Mouse (Mus musculus) liver, embryonic 14.5 days (tissue): ENCODE measurements at regions not wholly inside any gene's neighbourhood (a gene's known extent, or its start where the extent isn't known, plus 50 kb on each side); places are given as distances from the start of the nearest gene placed in this dataset.

Experiments used
- ATAC-seq: fragments of 200-750 bp; cut with Nextera tagmentation; 2 replicates; pipeline ENCODE4 v1.8.0; 2017; ENCODE audit warnings: moderate number of reproducible peaks, mild to moderate bottlenecking, moderate library complexity; ENCODE audit not compliant: insufficient read depth
- DNase-seq, 3 experiments: peaks; one replicate each; pipeline ENCODE4 v3.0.0-alpha.2; 2012 to 2013; ENCODE audit warnings: low read depth in 3 of 3, low spot score in 3 of 3
- H3K27ac ChIP-seq: fragments of 300-500 bp; sonication (generic); 2 replicates; pipeline ENCODE4 v1.5.1; 2014; ENCODE audit warnings: moderate library complexity, mild to moderate bottlenecking, control low read depth, inconsistent platforms
- H3K27me3 ChIP-seq: fragments of 300-500 bp; sonication (generic); 2 replicates; pipeline ENCODE4 v1.6.1; 2014; ENCODE audit warnings: mild to moderate bottlenecking, low read length, moderate library complexity; ENCODE audit not compliant: control insufficient read depth, insufficient read depth
- H3K36me3 ChIP-seq: fragments of 300-500 bp; sonication (generic); replicated peaks from 2 replicates; pipeline ENCODE4 v1.6.1; 2014; ENCODE audit warnings: low read depth; ENCODE audit not compliant: control insufficient read depth, insufficient read depth
- H3K4me1 ChIP-seq, 2 experiments: fragments of 200-500 bp in 1 of 2; fragments of 300-500 bp in 1 of 2; sonication (generic) in 1 of 2; replicated peaks; 2 replicates each; pipeline ENCODE4 v1.6.1; 2012 to 2014; ENCODE audit warnings: antibody characterized with exemption in 1 of 2, inconsistent platforms in 1 of 2, low read length in 1 of 2; ENCODE audit not compliant: control insufficient read depth in 2 of 2, insufficient read depth in 2 of 2
- H3K4me2 ChIP-seq: fragments of 300-500 bp; sonication (generic); 2 replicates; pipeline ENCODE4 v1.6.1; 2014; ENCODE audit warnings: low read depth, mild to moderate bottlenecking, control low read depth, moderate library complexity
- H3K4me3 ChIP-seq, 2 experiments: fragments of 200-500 bp in 1 of 2; fragments of 300-500 bp in 1 of 2; sonication (generic) in 1 of 2; 2 replicates each; pipeline ENCODE4 v1.5.1; 2012 to 2014; ENCODE audit warnings: low read depth in 2 of 2, low read length in 2 of 2, mild to moderate bottlenecking in 2 of 2, control low read depth in 1 of 2, inconsistent platforms in 1 of 2, moderate library complexity in 1 of 2; ENCODE audit not compliant: insufficient read depth in 1 of 2
- H3K9ac ChIP-seq: fragments of 300-500 bp; sonication (generic); replicated peaks from 2 replicates; pipeline ENCODE4 v1.6.1; 2014; ENCODE audit warnings: mild to moderate bottlenecking, control low read depth, moderate library complexity
- H3K9me3 ChIP-seq: fragments of 300-500 bp; sonication (generic); 2 replicates; pipeline ENCODE4 v1.6.1; 2016; ENCODE audit warnings: low read length, mixed read lengths; ENCODE audit not compliant: control insufficient read depth
- CTCF ChIP-seq: IDR thresholded peaks from 2 replicates; pipeline ENCODE4 v1.5.1; 2016; ENCODE audit warnings: antibody characterized with exemption, low read depth, control low read depth
- EP300 ChIP-seq: IDR thresholded peaks from 2 replicates; pipeline ENCODE4 v1.6.1; 2016; ENCODE audit warnings: antibody characterized with exemption, low read depth
- WGBS: fragments of 180-500 bp; shearing (Covaris S2); extraction: QIAGEN DNeasy Blood & Tissue Kit; methylation state at CpG from one replicate; pipeline ENCODE4 v1.1.7; 2014; ENCODE audit not compliant: insufficient replicate concordance; 5-methylcytosine and 5-hydroxymethylcytosine counted together

- 42% methylated on average over 17 of the region's 17 CpGs for WGBS
- H3K4me2 ChIP-seq: no peak overlapping the region
- no peak overlapping the region for H3K4me3 ChIP-seq
- no peak for TF ChIP-seq CTCF
- TF ChIP-seq EP300: no peak
- H3K27me3 ChIP-seq: no peaks in the 10 kb centered on the region
- no peak overlapping the region for H3K9ac ChIP-seq
- no peak overlapping the region for H3K27ac ChIP-seq
- no peaks in the 10 kb centered on the region for H3K36me3 ChIP-seq
- H3K4me1 ChIP-seq: no peaks in the 10 kb centered on the region
- DNase-seq: no peak
- ATAC-seq: no peak
- no peaks in the 10 kb centered on the region for H3K9me3 ChIP-seq
Measured at GRCm38 (mm10) chr12:110045770-110046330, 233.0 kb upstream of the Dio3 start.

DNA sequence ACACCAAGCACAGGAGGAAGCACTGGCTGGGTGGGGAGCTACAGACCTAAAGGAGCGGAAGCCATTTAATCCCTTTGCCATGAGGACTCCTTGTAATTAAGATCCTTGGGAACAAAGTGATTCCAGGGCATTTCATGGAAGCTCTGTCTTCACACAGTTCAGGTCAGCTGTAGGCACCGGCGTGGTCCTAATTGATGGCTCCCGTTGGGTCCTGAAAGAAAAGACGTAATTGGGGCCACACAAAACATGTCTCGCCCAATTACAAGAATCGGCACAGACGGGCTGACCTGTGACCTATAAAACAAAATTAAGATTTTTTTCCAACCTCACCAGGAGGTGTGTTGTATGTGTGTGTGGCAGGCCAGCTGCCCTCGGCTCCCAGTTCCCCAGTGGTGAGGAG, 232.3 kb upstream of the Dio3 start:
- Histone ChIP-seq H3K27me3 (no peaks in the 10 kb centered on the region), H3K27ac (no peak overlapping the region), H3K36me3 (no peaks in the 10 kb centered on the region), H3K9ac (no peak overlapping the region), H3K4me2 (no peak overlapping the region), H3K9me3 (no peaks in the 10 kb centered on the region), H3K4me1 (no peaks in the 10 kb centered on the region), H3K4me3 (no peak overlapping the region)
- 57% methylated on average over 9 of the region's 9 CpGs for WGBS
- no peak for TF ChIP-seq CTCF
- no peak for TF ChIP-seq EP300
- DNase-seq (no peak), ATAC-seq (no peak)

DNA sequence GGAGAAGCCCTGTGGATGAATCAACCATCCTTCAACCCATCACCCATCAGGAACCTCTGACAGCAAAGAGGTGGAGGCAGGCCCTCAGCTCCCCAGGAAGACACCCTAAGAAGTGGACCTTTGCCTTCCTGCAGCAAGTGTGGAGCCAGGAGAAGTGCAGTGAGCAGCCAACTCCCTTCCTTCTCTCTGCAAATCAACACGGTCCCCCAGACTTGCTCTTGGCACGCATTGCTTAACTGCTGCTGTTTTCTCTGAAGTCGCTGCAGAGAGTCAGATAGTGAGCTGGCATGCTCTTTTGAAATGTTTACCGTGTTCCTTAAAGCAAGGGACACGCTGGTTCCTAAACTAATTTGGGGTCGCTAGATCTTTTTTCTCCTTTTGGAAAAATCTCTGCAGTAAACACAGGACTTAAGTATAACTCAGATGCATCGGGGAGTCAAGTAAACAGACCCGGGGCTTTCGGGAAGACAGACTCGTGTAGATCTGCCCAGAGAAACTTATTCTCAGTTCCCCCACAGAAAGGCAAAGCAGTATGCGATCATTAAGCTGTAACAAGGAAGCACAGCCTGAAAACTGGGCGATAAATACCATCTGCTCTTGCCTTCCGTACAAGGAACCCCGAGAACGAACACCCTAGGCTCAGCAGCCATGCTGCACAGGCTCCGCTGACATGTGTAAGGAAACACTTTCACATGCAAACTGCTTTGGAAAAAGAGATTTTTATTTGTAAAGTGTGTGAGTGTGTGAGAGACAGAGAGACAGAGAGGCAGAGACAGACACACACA, 231.2 kb upstream of the Dio3 start:
- Histone ChIP-seq H3K4me2 (no peak overlapping the region), H3K27me3 (no peaks in the 10 kb centered on the region), H3K9ac (no peak overlapping the region), H3K4me1 (no peaks in the 10 kb centered on the region), H3K27ac (no peak overlapping the region), H3K4me3 (no peak overlapping the region), H3K9me3 (no peaks in the 10 kb centered on the region), H3K36me3 (no peaks in the 10 kb centered on the region)
- ATAC-seq: no peak
- TF ChIP-seq EP300 (no peak), CTCF (no peak)
- DNase-seq: no peak
- WGBS: 56% methylated on average over 16 of the region's 16 CpGs

DNA sequence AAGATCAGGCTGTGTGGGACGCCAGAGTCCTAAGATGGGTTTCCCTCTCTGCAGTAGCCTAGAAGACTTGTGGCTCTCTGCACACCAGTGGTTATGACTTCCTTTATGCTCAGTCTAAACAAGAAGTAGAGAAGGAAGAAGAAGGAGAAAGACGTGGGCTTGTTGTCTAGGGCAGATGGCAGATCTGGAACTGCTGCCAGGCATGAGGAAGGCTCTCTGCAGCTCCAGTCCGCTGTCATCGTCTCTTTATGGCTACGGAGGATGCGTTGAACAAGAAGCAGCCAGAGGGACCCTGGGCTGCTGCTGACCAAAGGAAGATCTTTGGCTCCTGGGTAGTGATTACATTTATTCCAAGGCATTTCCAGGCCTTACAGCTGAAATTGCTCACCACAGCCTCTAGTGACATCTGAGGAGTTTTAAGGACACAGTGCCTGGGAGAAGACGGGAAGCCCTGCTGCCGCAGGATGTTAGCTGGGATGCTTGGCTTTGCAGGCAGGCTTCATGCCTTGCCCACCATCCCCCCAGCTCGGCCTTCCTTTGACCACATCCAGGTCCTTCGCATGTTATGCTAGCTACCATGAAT, 229.6 kb upstream of the Dio3 start:
- no peaks in the 10 kb centered on the region for H3K36me3 ChIP-seq
- H3K4me3 ChIP-seq: no peak overlapping the region
- no peak overlapping the region for H3K27ac ChIP-seq
- TF ChIP-seq CTCF: no peak
- no peak for TF ChIP-seq EP300
- H3K27me3 ChIP-seq: no peaks in the 10 kb centered on the region
- no peak overlapping the region for H3K9ac ChIP-seq
- H3K4me2 ChIP-seq: no peak overlapping the region
- 61% methylated on average over 10 of the region's 10 CpGs for WGBS
- no peaks in the 10 kb centered on the region for H3K9me3 ChIP-seq
- no peak for ATAC-seq
- no peaks in the 10 kb centered on the region for H3K4me1 ChIP-seq
- DNase-seq: no peak

- no peak for TF ChIP-seq CTCF
- TF ChIP-seq EP300: no peak
- 52% methylated on average over 5 of the region's 5 CpGs for WGBS
Measured at GRCm38 (mm10) chr12:110059321-110059720, 219.5 kb upstream of the Dio3 start.

More at GRCm38 (mm10) chr12:110059321-110059720, 219.5 kb upstream of the Dio3 start:
- Histone ChIP-seq H3K9ac (no peak overlapping the region), H3K4me2 (no peak overlapping the region), H3K27ac (no peak overlapping the region), H3K9me3 (no peaks in the 10 kb centered on the region), H3K36me3 (no peaks in the 10 kb centered on the region), H3K4me3 (no peak overlapping the region), H3K4me1 (no peaks in the 10 kb centered on the region), H3K27me3 (no peaks in the 10 kb centered on the region)
- ATAC-seq (no peak), DNase-seq (no peak)
